Mouse (Mus musculus) myocyte (in vitro differentiated cells): ENCODE results near the gene Mrgpre. TPM values are rescaled to one million over a fixed set of nuclear protein-coding genes. Genes with fewer than 3 reads are reported as not detected.

Experiments
- H3K27me3 ChIP-seq: one replicate; pipeline ENCODE4 v1.6.1; 2011; ENCODE audit not compliant: control insufficient read depth, insufficient read depth, insufficient read length
- H3K36me3 ChIP-seq: one replicate; pipeline ENCODE4 v1.6.1; 2011; ENCODE audit not compliant: control insufficient read depth, insufficient read depth
- H3K4me2 ChIP-seq: one replicate; pipeline ENCODE4 v1.6.1; 2011; ENCODE audit warnings: low read depth, control low read depth
- H3K4me3 ChIP-seq: one replicate; pipeline ENCODE4 v1.5.1; 2011; ENCODE audit warnings: mild to moderate bottlenecking, control low read depth, moderate library complexity
- H3K79me2 ChIP-seq: one replicate; pipeline ENCODE4 v1.6.1; 2011; ENCODE audit not compliant: control insufficient read depth, insufficient read depth
- H3ac ChIP-seq: one replicate; pipeline ENCODE4 v1.6.1; 2011; ENCODE audit not compliant: control insufficient read depth, insufficient read length
- CEBPB ChIP-seq: IDR thresholded peaks from 2 replicates; pipeline ENCODE4 v1.6.1; 2011; ENCODE audit warnings: mild to moderate bottlenecking, moderate library complexity; ENCODE audit not compliant: poor library complexity, insufficient read depth, severe bottlenecking
- E2F4 ChIP-seq: IDR thresholded peaks from one replicate; pipeline ENCODE4 v1.6.1; 2011; ENCODE audit warnings: mild to moderate bottlenecking, control low read depth, moderate library complexity; ENCODE audit not compliant: insufficient read depth
- MAX ChIP-seq: IDR thresholded peaks from one replicate; pipeline ENCODE4 v1.6.1; 2011; ENCODE audit warnings: low read depth, mild to moderate bottlenecking, control low read depth
- MYOD1 ChIP-seq, 3 experiments: IDR thresholded peaks; one replicate each; pipeline ENCODE4 v1.6.1; 2011; ENCODE audit warnings: control low read depth in 2 of 3, low read depth in 2 of 3, mild to moderate bottlenecking in 2 of 3, moderate library complexity in 1 of 3; ENCODE audit not compliant: insufficient read length in 2 of 3, control insufficient read depth in 1 of 3
- MYOG ChIP-seq, 3 experiments: IDR thresholded peaks; one replicate each; pipeline ENCODE4 v1.6.1; 2011; ENCODE audit warnings: control low read depth in 2 of 3, low read depth in 2 of 3, mild to moderate bottlenecking in 2 of 3; ENCODE audit not compliant: insufficient read length in 2 of 3, control insufficient read depth in 1 of 3, insufficient read depth in 1 of 3
- POLR2A ChIP-seq: IDR thresholded peaks from one replicate; pipeline ENCODE4 v1.6.1; 2011; ENCODE audit warnings: low read depth, mild to moderate bottlenecking, control low read depth, moderate library complexity; ENCODE audit not compliant: insufficient read length
- POLR2AphosphoS2 ChIP-seq: IDR thresholded peaks from one replicate; pipeline ENCODE4 v1.6.1; 2011; ENCODE audit warnings: low read depth, control low read depth; ENCODE audit not compliant: insufficient read length
- REST ChIP-seq: IDR thresholded peaks from one replicate; pipeline ENCODE4 v1.6.1; 2011; ENCODE audit warnings: mild to moderate bottlenecking, control low read depth, moderate library complexity; ENCODE audit not compliant: insufficient read depth, insufficient read length
- SRF ChIP-seq: IDR thresholded peaks from one replicate; pipeline ENCODE4 v1.6.1; 2011; ENCODE audit warnings: low read depth; ENCODE audit not compliant: control insufficient read depth, insufficient read length
- TCF12 ChIP-seq: IDR thresholded peaks from one replicate; pipeline ENCODE4 v1.6.1; 2011; ENCODE audit warnings: mild to moderate bottlenecking, control low read depth; ENCODE audit not compliant: poor library complexity, insufficient read depth, severe bottlenecking
- TCF3 ChIP-seq: IDR thresholded peaks from one replicate; pipeline ENCODE4 v1.6.1; 2011; ENCODE audit warnings: low read depth, control low read depth; ENCODE audit not compliant: insufficient read length
- USF1 ChIP-seq: IDR thresholded peaks from one replicate; pipeline ENCODE4 v1.6.1; 2011; ENCODE audit warnings: low read depth, mild to moderate bottlenecking, control low read depth, moderate library complexity
- polyA plus RNA-seq: library from polyadenylated mRNA; unstranded; fragments of >200 nt; fragmentation: generic; extraction: Trizol; gene quantifications from one replicate; pipeline ENCODE4 v1.2.1, GENCODE M21; 2012; ENCODE audit warnings: missing spikeins

Gene Mrgpre
- polyA plus RNA-seq, 1 experiment, result 1.9 TPM

GRCm38 (mm10) chr7:143738194-143738593 is 46.1 kb downstream of the Mrgpre start:
- Histone ChIP-seq H3K4me2 (peak overlapping the region; percentile 94), H3K27me3 (no peaks in the 10 kb centered on the region)

DNA sequence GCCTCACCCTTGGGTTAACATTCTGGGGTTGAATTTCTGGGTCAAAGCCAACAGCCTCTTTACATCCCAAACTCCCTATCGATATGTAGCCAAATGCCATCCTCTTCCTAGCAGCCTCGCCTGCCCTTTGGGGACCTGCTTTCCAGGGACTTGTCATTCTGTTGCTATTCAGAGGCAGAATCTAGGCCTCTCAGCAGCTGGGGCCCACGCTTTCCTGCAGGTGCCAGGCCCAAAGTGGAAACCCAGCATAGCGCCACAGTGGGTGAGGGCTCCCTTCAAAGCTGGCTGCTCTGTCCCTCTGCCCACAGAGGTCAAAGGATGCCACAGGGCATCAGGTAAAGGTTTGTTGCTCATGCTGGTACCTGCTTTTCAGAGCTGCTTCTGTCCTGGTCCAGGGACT is 50.6 kb downstream of the Mrgpre start:
- Histone ChIP-seq H3ac (no peak overlapping the region), H3K4me3 (no peak overlapping the region), H3K36me3 (no peaks in the 10 kb centered on the region), H3K79me2 (peaks cover 88% of the 10 kb centered on the region), H3K4me2 (no peak overlapping the region), H3K27me3 (no peaks in the 10 kb centered on the region)
- TF ChIP-seq USF1, result no peak
- no peak for TF ChIP-seq TCF12
- TF ChIP-seq TCF3, result no peak
- TF ChIP-seq SRF, result no peak
- TF ChIP-seq REST, result no peak
- TF ChIP-seq MAX, result no peak
- TF ChIP-seq E2F4, result no peak
- TF ChIP-seq POLR2AphosphoS2, result no peak
- no peak for TF ChIP-seq MYOG (IDR thresholded peaks at IDR 0.05; ENCODE audit: control insufficient read depth in 1 of 3, insufficient read depth in 1 of 3, insufficient read length in 2 of 3, low read depth in 2 of 3)
- no peak for TF ChIP-seq MYOD1 (IDR thresholded peaks at IDR 0.05; ENCODE audit: control insufficient read depth in 1 of 3, insufficient read length in 2 of 3, low read depth in 2 of 3)
- no peak for TF ChIP-seq POLR2A

More at GRCm38 (mm10) chr7:143738194-143738593, 46.1 kb downstream of the Mrgpre start:
- TF ChIP-seq MAX (no peak), TCF12 (no peak), TCF3 (no peak), SRF (no peak), USF1 (no peak), MYOD1 (IDR thresholded peaks at IDR 0.05; ENCODE audit: control insufficient read depth in 1 of 3, insufficient read length in 2 of 3, low read depth in 2 of 3) (no peak), CEBPB (no peak), E2F4 (no peak), POLR2A (no peak), REST (no peak), MYOG (IDR thresholded peaks at IDR 0.05; ENCODE audit: control insufficient read depth in 1 of 3, insufficient read depth in 1 of 3, insufficient read length in 2 of 3, low read depth in 2 of 3) (no peak), POLR2AphosphoS2 (no peak)
- Histone ChIP-seq H3K36me3 (no peaks in the 10 kb centered on the region), H3K4me3 (peak overlapping the region; percentile 81), H3K79me2 (peaks cover 64% of the 10 kb centered on the region), H3ac (no peak overlapping the region)

- Histone ChIP-seq H3K36me3 (no peaks in the 10 kb centered on the region), H3K79me2 (peaks cover 69% of the 10 kb centered on the region), H3K4me2 (peak overlapping the region; percentile 12), H3K27me3 (no peaks in the 10 kb centered on the region), H3K4me3 (no peak overlapping the region), H3ac (no peak overlapping the region)
- TF ChIP-seq SRF (no peak), MYOG (IDR thresholded peaks at IDR 0.05; ENCODE audit: control insufficient read depth in 1 of 3, insufficient read depth in 1 of 3, insufficient read length in 2 of 3, low read depth in 2 of 3) (no peak), REST (no peak), TCF12 (no peak), POLR2A (no peak), E2F4 (no peak), POLR2AphosphoS2 (no peak), USF1 (no peak)
Measured at GRCm38 (mm10) chr7:143729886-143730285, 54.4 kb downstream of the Mrgpre start.

Other genes starting within 250 kb of the Mrgpre start
- gene Nap1l4, start 235.4 kb downstream of the Mrgpre start, polyA plus RNA-seq, result 101 TPM
- gene Cars, start 184.4 kb downstream of the Mrgpre start, polyA plus RNA-seq, result 237 TPM
- gene Tnfrsf26, start 155.8 kb downstream of the Mrgpre start, polyA plus RNA-seq, result 0.02 TPM
- 15.5 TPM for gene Tnfrsf22, start 134.8 kb downstream of the Mrgpre start, polyA plus RNA-seq
- 25.7 TPM for gene Tnfrsf23, start 98.6 kb downstream of the Mrgpre start, polyA plus RNA-seq
- gene Osbpl5, start 27.5 kb downstream of the Mrgpre start, polyA plus RNA-seq, result 49.6 TPM
- gene Mrgprg, start 17.5 kb downstream of the Mrgpre start, polyA plus RNA-seq, result not detected
- 5.7 TPM for gene Nadsyn1, start 38.3 kb upstream of the Mrgpre start, polyA plus RNA-seq
- gene Dhcr7, start 38.6 kb upstream of the Mrgpre start, polyA plus RNA-seq, result 107 TPM
- gene Gm498, start 82.3 kb upstream of the Mrgpre start, polyA plus RNA-seq, result not detected
- 0.07 TPM for gene Shank2, start 217.4 kb upstream of the Mrgpre start, polyA plus RNA-seq